Mouse (Mus musculus) c-Kit-positive CD71-negative TER-119-negative erythroid progenitor cells, embryonic 14.5 days (primary cell): ENCODE results near the gene Bcas3.

Source experiments
- DNase-seq: peaks from one replicate; pipeline ENCODE4 v3.0.0-alpha.2; 2013; ENCODE audit warnings: low read depth

Bcas3 gene

GRCm38 (mm10) chr11:85379091-85379490 is 26.1 kb downstream of the Bcas3 start:
- no peak for DNase-seq

- DNase-seq, result no peak
Measured at GRCm38 (mm10) chr11:85380046-85380445, 27.1 kb downstream of the Bcas3 start.

- peak; percentile 51 for DNase-seq
Measured at GRCm38 (mm10) chr11:85382055-85382454, 29.1 kb downstream of the Bcas3 start.

- no peak for DNase-seq
Measured at GRCm38 (mm10) chr11:85383975-85384821, 31.2 kb downstream of the Bcas3 start.

- DNase-seq, result no peak
Measured at GRCm38 (mm10) chr11:85392179-85392863, 39.4 kb downstream of the Bcas3 start.

- no peak for DNase-seq
Measured at GRCm38 (mm10) chr11:85392864-85393220, 39.9 kb downstream of the Bcas3 start.

GRCm38 (mm10) chr11:85393990-85394389 is 41.0 kb downstream of the Bcas3 start:
- DNase-seq, result no peak

GRCm38 (mm10) chr11:85395361-85395760 is 42.4 kb downstream of the Bcas3 start:
- DNase-seq, result no peak

GRCm38 (mm10) chr11:85406531-85406930 is 53.6 kb downstream of the Bcas3 start:
- no peak for DNase-seq

GRCm38 (mm10) chr11:85407700-85408099 is 54.7 kb downstream of the Bcas3 start:
- DNase-seq, result no peak

- no peak for DNase-seq
Measured at GRCm38 (mm10) chr11:85412319-85412718, 59.4 kb downstream of the Bcas3 start.

- no peak for DNase-seq
Measured at GRCm38 (mm10) chr11:85414476-85414875, 61.5 kb downstream of the Bcas3 start.

GRCm38 (mm10) chr11:85427353-85427752 is 74.4 kb downstream of the Bcas3 start:
- DNase-seq, result no peak

- DNase-seq, result no peak
Measured at GRCm38 (mm10) chr11:85428227-85428626, 75.3 kb downstream of the Bcas3 start.

- DNase-seq, result no peak
Measured at GRCm38 (mm10) chr11:85430743-85431448, 77.9 kb downstream of the Bcas3 start.

GRCm38 (mm10) chr11:85447375-85447774 is 94.4 kb downstream of the Bcas3 start:
- DNase-seq, result no peak

GRCm38 (mm10) chr11:85453598-85454304 is 100.8 kb downstream of the Bcas3 start:
- no peak for DNase-seq

- no peak for DNase-seq
Measured at GRCm38 (mm10) chr11:85454305-85454682, 101.3 kb downstream of the Bcas3 start.

- DNase-seq, result no peak
Measured at GRCm38 (mm10) chr11:85461536-85461935, 108.6 kb downstream of the Bcas3 start.

GRCm38 (mm10) chr11:85469526-85469925 is 116.6 kb downstream of the Bcas3 start:
- peak; percentile 16 for DNase-seq

GRCm38 (mm10) chr11:85470508-85470907 is 117.5 kb downstream of the Bcas3 start:
- DNase-seq, result no peak

- DNase-seq, result no peak
Measured at GRCm38 (mm10) chr11:85474326-85474725, 121.4 kb downstream of the Bcas3 start.
